Mouse (Mus musculus): ENCODE data around the gene Ift122. TPM values are rescaled to one million over a fixed set of nuclear protein-coding genes. Genes with fewer than 3 reads are reported as not detected.

Gene Ift122
- polyA plus RNA-seq (2012; rRNA removed): 1.5 and 1.6 TPM in 2 replicates

GRCm38 (mm10) chr6:115853091-115853813 lies at the start of gene Ift122, which contains the start of gene Mbd4:
Gene Ift122 (plus strand): TSS chr6:115853470.
Gene Mbd4 (minus strand): TSS chr6:115853371.

GRCm38 (mm10) chr6:115808488-115809231 lies 44.6 kb upstream of the Ift122 start, which contains the start of gene Rpl32:
Gene Rpl32 (minus strand): TSS chr6:115808747.

DNA sequence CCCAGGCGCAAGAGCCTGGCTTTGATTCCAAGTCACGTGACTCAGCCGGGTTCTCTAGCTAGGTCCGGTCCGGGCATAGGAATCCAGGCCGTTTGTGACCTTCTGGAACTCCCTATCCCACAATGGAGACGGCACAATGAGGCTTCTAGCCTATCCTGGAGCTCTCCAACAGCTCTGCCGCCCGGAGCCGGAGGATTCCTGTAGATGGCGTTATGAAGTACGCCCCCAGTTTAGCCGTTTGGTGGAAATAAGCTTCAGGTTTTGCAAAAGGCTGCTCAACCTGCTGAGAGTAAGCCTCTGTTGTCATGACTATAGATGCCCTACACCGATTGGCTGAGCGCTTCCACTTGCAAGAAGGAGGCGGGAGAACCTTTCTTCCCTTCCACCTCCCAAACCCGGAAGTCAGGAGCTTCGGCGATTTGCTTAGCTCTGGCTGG lies 15.1 kb upstream of the Ift122 start, which contains the start of gene Efcab12:
Gene Efcab12, minus strand, starts transcription at position 252 of the 437 bp plus-strand sequence.

DNA sequence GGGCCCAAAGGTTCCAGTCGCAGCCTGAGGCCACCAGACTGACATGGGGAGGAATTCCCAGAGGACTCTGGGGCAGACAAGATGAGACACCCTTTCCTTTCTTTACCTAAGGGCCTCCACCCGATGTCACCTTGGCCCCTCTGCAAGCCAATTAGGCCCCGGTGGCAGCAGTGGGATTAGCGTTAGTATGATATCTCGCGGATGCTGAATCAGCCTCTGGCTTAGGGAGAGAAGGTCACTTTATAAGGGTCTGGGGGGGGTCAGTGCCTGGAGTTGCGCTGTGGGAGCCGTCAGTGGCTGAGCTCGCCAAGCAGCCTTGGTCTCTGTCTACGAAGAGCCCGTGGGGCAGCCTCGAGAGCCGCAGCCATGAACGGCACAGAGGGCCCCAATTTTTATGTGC lies 78.4 kb downstream of the Ift122 start, which contains the start of gene Rho:
Gene Rho, plus strand, starts transcription at position 110 of the 400 bp plus-strand sequence.

DNA sequence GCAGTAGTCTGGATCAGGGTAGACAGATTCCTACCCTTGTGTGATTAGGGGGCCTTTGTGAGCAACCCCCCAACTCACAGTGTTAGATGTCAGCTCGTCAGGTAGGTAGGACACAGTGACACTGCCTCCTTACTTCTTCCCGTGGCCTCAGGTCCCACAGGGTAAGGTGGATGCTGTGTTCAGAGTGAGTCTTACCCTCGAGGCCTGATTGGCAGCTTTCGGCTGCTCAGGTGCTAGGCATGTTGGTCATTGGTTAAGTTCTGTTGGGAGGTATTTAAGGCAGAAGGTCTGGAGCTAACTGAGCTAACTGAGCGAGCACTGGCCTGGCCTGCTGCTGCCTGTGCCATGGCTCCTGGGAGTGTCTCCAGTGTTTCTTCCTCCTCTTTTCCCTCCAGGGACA lies 91.4 kb downstream of the Ift122 start, which contains the start of gene H1foo:
Gene H1foo, plus strand, starts transcription at position 301 of the 400 bp plus-strand sequence.

Other genes with a start within 250 kb of the Ift122 start
- gene Raf1, start 176.8 kb upstream of the Ift122 start, polyA plus RNA-seq (2012; rRNA removed): 40.0 and 45.1 TPM in 2 replicates
- 18.6 and 18.9 TPM in 2 replicates for gene Tmem40, start 91.1 kb upstream of the Ift122 start, polyA plus RNA-seq (2012; rRNA removed)
- 2.2 and 2.5 TPM in 2 replicates for gene Cand2, start 78.9 kb upstream of the Ift122 start, polyA plus RNA-seq (2012; rRNA removed)
- gene Rpl32, start 44.7 kb upstream of the Ift122 start, polyA plus RNA-seq (2012; rRNA removed): 2,015 and 2,031 TPM in 2 replicates
- 0.05 and 0.08 TPM in 2 replicates for gene Efcab12, start 15.1 kb upstream of the Ift122 start, polyA plus RNA-seq (2012; rRNA removed)
- 6.8 and 7.6 TPM in 2 replicates for gene Mbd4, start 99 bp upstream of the Ift122 start, polyA plus RNA-seq (2012; rRNA removed)
- 0.02 and 0.10 TPM in 2 replicates for gene Rho, start 78.3 kb downstream of the Ift122 start, polyA plus RNA-seq (2012; rRNA removed)
- not detected in 2 replicates for gene H1foo, start 91.5 kb downstream of the Ift122 start, polyA plus RNA-seq (2012; rRNA removed)
- 12.7 and 13.5 TPM in 2 replicates for gene Plxnd1, start 141.5 kb downstream of the Ift122 start, polyA plus RNA-seq (2012; rRNA removed)